Mouse (Mus musculus) liver, postnatal 0 days (tissue): ENCODE results near the gene Gm20388. TPM values are rescaled to one million over a fixed set of nuclear protein-coding genes. Genes with fewer than 3 reads are reported as not detected.

Source experiments
- ATAC-seq: fragments of 200-750 bp; cut with Nextera tagmentation; 2 replicates; pipeline ENCODE4 v1.8.0; 2017; ENCODE audit warnings: mild to moderate bottlenecking, moderate library complexity
- DNase-seq: peaks from one replicate; pipeline ENCODE4 v3.0.0-alpha.2; 2016
- H3K27ac ChIP-seq: fragments of 300-500 bp; sonication (generic); 2 replicates; pipeline ENCODE4 v1.5.1; 2014; ENCODE audit warnings: antibody characterized with exemption, moderate library complexity, mild to moderate bottlenecking, low read depth
- H3K27me3 ChIP-seq: fragments of 300-500 bp; sonication (generic); 2 replicates; pipeline ENCODE4 v1.6.1; 2014; ENCODE audit warnings: low read length, control low read depth, mixed read lengths; ENCODE audit not compliant: insufficient read depth
- H3K36me3 ChIP-seq: fragments of 300-500 bp; sonication (generic); replicated peaks from 2 replicates; pipeline ENCODE4 v1.6.1; 2014; ENCODE audit warnings: mild to moderate bottlenecking, control low read depth, low read length, moderate library complexity, mixed read lengths; ENCODE audit not compliant: insufficient read depth
- H3K4me1 ChIP-seq: fragments of 300-500 bp; sonication (generic); 2 replicates; pipeline ENCODE4 v1.6.1; 2014; ENCODE audit warnings: antibody characterized with exemption, mild to moderate bottlenecking, control low read depth; ENCODE audit not compliant: insufficient read depth
- H3K4me2 ChIP-seq: fragments of 300-500 bp; sonication (generic); 2 replicates; pipeline ENCODE4 v1.6.1; 2014; ENCODE audit warnings: low read depth, mild to moderate bottlenecking, low read length, moderate library complexity, mixed read lengths
- H3K4me3 ChIP-seq: fragments of 300-500 bp; sonication (generic); 2 replicates; pipeline ENCODE4 v1.5.1; 2014; ENCODE audit warnings: low read depth, low read length
- H3K9ac ChIP-seq: fragments of 300-500 bp; sonication (generic); replicated peaks from 2 replicates; pipeline ENCODE4 v1.6.1; 2014; ENCODE audit warnings: mild to moderate bottlenecking, moderate library complexity
- H3K9me3 ChIP-seq: fragments of 300-500 bp; sonication (generic); 2 replicates; pipeline ENCODE4 v1.6.1; 2016; ENCODE audit warnings: mild to moderate bottlenecking, control low read depth, low read length, mixed read lengths
- CTCF ChIP-seq: sonication (generic); IDR thresholded peaks from 2 replicates; pipeline ENCODE4 v1.5.1; 2016; ENCODE audit warnings: antibody characterized with exemption, low read depth
- EP300 ChIP-seq: IDR thresholded peaks from 2 replicates; pipeline ENCODE4 v1.6.1; 2016; ENCODE audit warnings: antibody characterized with exemption, low read depth, mild to moderate bottlenecking
- WGBS: fragments of 180-500 bp; shearing (Covaris S2); extraction: QIAGEN DNeasy Blood & Tissue Kit; methylation state at CpG from one replicate; pipeline ENCODE4 v1.1.7; 2014; ENCODE audit not compliant: insufficient replicate concordance; 5-methylcytosine and 5-hydroxymethylcytosine counted together
- polyA plus RNA-seq: library from polyadenylated mRNA; unstranded; fragments of >200 nt; fragmentation: Nextera tagmentation; extraction: Ambion mirVana; gene quantifications from 2 replicates; pipeline ENCODE4 v1.2.1, GENCODE M21; 2015

Gm20388 gene
- polyA plus RNA-seq, 1 experiment from 2014 or later = not detected

DNA sequence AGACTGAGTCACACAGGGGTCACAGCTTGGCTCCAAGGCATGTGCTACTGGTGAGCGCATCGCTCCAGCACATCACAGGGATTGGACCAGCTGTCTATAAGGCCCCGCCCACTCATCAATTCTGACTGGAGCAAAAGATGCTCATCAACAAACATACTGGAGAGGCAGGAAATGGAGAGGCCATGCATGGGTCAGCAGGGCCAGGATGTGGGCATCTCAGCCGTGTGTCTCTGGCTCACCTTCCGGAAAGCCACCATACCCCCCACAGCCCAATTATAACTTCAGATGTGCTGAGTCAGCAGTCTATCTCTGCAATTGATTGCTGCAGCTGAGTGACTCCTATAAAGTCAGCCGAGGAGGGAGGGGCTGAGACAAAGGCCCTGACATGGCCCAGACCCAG lies 1657.7 kb downstream of the Gm20388 start:
- no peaks in the 10 kb centered on the region for H3K27me3 ChIP-seq
- DNase-seq (no peak), ATAC-seq (no peak)
- H3K27ac ChIP-seq = no peak overlapping the region
- H3K4me2 ChIP-seq = no peak overlapping the region
- no peak overlapping the region for H3K4me3 ChIP-seq
- no peaks in the 10 kb centered on the region for H3K36me3 ChIP-seq
- no peak overlapping the region for H3K9ac ChIP-seq
- WGBS = 68% methylated on average over 6 of the region's 6 CpGs
- H3K4me1 ChIP-seq = peaks cover 15% of the 10 kb centered on the region
- H3K9me3 ChIP-seq = no peaks in the 10 kb centered on the region
- TF ChIP-seq CTCF (no peak), EP300 (no peak)

DNA sequence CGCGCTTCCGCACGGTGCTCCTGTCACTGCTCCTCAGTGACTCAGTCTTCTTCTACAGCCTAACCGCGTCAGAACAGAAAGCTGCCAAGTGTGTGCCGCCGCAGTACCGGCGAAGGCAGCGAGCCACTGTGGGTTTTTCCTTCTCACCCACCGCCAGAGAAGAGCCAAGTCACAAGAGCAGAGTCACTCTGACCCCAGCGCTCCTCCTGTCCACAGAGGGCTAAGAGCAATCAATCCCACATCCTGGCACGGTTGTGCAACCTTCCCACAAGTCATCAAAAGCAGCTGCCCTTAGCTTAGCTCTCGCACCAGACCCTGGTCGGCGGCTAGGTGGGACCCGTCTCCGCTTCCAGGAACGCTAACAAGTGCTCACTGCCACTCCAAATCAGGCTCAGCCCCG lies 1659.7 kb downstream of the Gm20388 start:
- no peaks in the 10 kb centered on the region for H3K9me3 ChIP-seq
- 40% methylated on average over 21 of the region's 21 CpGs for WGBS
- peak overlapping the region; percentile 1; the same call in 1 of the 2 replicates for H3K9ac ChIP-seq
- peak overlapping the region; percentile 69 for H3K27ac ChIP-seq
- ATAC-seq (peak; percentile 76), DNase-seq (peak; percentile 68)
- TF ChIP-seq CTCF (no peak), EP300 (no peak)
- peaks cover 18% of the 10 kb centered on the region for H3K4me1 ChIP-seq
- H3K4me3 ChIP-seq = 0 out of 2 replicates have a peak overlapping the region, but pooled peaks have one; percentile 1
- peak overlapping the region; percentile 62 for H3K4me2 ChIP-seq
- no peaks in the 10 kb centered on the region for H3K27me3 ChIP-seq
- H3K36me3 ChIP-seq = no peaks in the 10 kb centered on the region

DNA sequence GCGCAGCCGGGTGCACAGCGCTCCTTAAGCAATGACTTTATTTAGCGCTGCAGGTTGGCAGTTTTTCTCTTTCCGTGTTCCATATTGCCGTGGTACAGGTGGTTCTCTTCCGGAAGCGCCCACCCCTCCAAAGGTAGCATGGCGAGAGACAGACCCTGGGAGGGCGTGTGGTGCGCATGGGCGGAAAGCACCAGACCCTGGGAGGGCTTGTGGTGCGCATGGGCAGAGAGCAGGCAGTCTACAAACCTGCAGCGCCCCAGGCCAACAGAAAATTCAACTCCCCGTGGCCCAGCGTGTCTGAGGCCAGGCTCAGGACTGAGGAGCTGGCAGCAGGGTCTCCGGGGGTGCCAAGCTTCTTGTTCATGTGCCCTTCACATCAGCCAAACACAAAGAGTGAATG lies 1660.2 kb downstream of the Gm20388 start:
- peaks cover 18% of the 10 kb centered on the region for H3K4me1 ChIP-seq
- peak; percentile 22; the same call in 1 of the 2 replicates for ATAC-seq
- no peaks in the 10 kb centered on the region for H3K36me3 ChIP-seq
- H3K27ac ChIP-seq = peak overlapping the region; percentile 69
- H3K4me2 ChIP-seq = peak overlapping the region; percentile 62
- no peak for TF ChIP-seq CTCF
- no peak for TF ChIP-seq EP300
- H3K27me3 ChIP-seq = no peaks in the 10 kb centered on the region
- 53% methylated on average over 17 of the region's 17 CpGs for WGBS
- H3K9me3 ChIP-seq = no peaks in the 10 kb centered on the region
- 0 out of 2 replicates have a peak overlapping the region, but pooled peaks have one; percentile 1 for H3K4me3 ChIP-seq
- DNase-seq = no peak
- H3K9ac ChIP-seq = peak overlapping the region; percentile 1; the same call in 1 of the 2 replicates

DNA sequence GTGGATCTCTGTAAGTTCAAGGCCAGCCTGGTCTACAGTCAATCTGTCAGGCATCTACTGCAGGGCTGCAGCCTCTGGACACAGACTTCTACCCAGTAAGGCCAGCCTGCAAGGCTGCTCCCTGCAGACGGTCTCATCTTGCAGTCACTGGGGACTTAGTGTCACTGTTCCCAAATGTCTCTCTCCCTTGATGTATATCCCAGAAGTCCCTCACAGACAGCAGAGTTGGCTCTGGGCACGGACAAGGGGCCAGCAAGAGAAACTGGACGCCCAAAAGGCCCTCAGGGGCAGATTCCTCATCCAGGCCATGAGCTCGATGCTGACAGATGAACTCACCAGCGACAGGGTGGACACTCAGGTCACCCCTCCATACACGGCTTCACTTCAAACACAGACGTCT lies 1661.5 kb downstream of the Gm20388 start:
- H3K36me3 ChIP-seq = no peaks in the 10 kb centered on the region
- DNase-seq (no peak), ATAC-seq (no peak)
- no peak overlapping the region for H3K4me2 ChIP-seq
- TF ChIP-seq EP300 (no peak), CTCF (no peak)
- no peaks in the 10 kb centered on the region for H3K9me3 ChIP-seq
- no peak overlapping the region for H3K27ac ChIP-seq
- no peaks in the 10 kb centered on the region for H3K27me3 ChIP-seq
- H3K4me3 ChIP-seq = no peak overlapping the region
- H3K4me1 ChIP-seq = peaks cover 21% of the 10 kb centered on the region
- no peak overlapping the region for H3K9ac ChIP-seq
- WGBS = 83% methylated on average over 7 of the region's 7 CpGs

DNA sequence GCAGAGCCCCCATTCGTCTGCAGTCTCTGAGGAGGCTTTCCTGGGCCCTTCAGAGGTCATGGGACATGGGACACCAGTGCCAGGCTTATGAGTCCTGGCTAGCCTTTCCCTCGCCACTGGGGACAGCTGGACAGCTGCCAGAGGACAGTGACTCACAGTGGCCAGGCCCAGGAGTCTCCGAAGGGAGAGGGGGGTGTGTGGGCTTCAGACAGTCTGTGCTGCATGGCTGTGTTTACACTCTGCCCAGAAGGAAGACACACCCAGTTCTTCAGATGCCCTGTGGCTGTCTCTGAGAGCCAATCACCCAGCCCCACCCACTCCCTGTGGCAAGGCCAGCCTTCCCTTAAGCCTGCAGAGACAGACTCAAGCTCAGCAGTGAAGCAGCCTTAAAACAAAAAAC lies 1662.6 kb downstream of the Gm20388 start:
- no peaks in the 10 kb centered on the region for H3K27me3 ChIP-seq
- no peak overlapping the region for H3K27ac ChIP-seq
- no peaks in the 10 kb centered on the region for H3K36me3 ChIP-seq
- WGBS = 39% methylated on average over 3 of the region's 3 CpGs
- no peak overlapping the region for H3K9ac ChIP-seq
- no peak overlapping the region for H3K4me2 ChIP-seq
- H3K4me3 ChIP-seq = no peak overlapping the region
- TF ChIP-seq EP300 (no peak), CTCF (no peak)
- DNase-seq (peak; percentile 56), ATAC-seq (peak; percentile 24)
- peaks cover 32% of the 10 kb centered on the region for H3K4me1 ChIP-seq
- H3K9me3 ChIP-seq = no peaks in the 10 kb centered on the region

DNA sequence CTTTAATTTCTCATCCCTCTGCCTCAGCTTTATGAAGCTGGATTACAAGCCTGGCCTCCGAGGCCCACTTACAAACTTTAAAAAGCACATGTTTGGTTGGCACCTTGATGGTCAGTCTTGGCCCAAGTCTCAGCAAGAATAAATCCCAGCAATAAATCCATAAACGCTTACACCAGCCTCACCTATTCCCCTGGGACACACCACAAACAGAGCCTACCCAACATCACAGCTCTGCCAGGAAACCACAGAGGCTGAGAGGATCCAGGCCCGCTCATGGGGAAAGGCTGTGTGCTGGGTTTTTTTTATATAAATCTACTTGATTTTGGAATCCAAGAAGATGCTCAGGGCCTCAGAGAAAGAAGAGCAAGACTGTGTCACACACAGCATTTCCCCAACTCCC lies 1665.0 kb downstream of the Gm20388 start:
- peaks cover 41% of the 10 kb centered on the region for H3K4me1 ChIP-seq

More for the DNA sequence above, 1665.0 kb downstream of the Gm20388 start:
- Histone ChIP-seq H3K4me2 (no peak overlapping the region), H3K36me3 (no peaks in the 10 kb centered on the region), H3K27ac (no peak overlapping the region), H3K4me3 (no peak overlapping the region), H3K27me3 (no peaks in the 10 kb centered on the region), H3K9ac (0 out of 2 replicates have a peak overlapping the region, but pooled peaks have one; percentile 6), H3K9me3 (no peaks in the 10 kb centered on the region)
- TF ChIP-seq CTCF = no peak
- DNase-seq (no peak), ATAC-seq (no peak)
- WGBS = 77% methylated on average over 3 of the region's 3 CpGs
